Mouse (Mus musculus) liver, embryonic 14 days (tissue): ENCODE data around the gene Hormad2. TPM values are rescaled to one million over a fixed set of nuclear protein-coding genes. Genes with fewer than 3 reads are reported as not detected.

Experiments used
- polyA plus RNA-seq: library from polyadenylated mRNA; depleted of rRNA; stranded (reverse); fragments of >200 nt; gene quantifications from 2 replicates; pipeline ENCODE4 v1.2.3, GENCODE M21; 2012; rRNA removed

Gene Hormad2
- 0.36 and 0.44 TPM in 2 replicates for polyA plus RNA-seq

DNA sequence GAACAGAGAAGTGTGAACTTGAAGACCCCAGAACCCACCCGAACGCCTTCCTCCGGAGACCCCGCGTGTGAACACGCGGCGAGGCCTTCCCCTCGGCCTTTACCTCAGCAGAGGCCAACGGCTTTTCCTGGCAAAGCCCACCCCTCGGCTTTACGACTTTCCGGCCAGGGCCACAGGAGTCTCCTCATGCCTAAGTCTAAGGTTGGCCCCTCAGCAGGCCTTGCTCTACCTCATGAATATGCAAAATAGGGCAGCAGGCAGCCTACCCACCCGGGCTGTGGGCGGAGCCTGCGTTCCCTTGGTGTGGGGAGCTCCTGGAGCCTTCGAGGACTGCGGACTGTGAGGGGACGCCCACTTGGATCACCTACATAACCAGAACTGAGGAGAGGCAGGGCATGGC, at the start of gene Hormad2:
Gene Hormad2, minus strand, starts transcription at position 128 of the 400 bp plus-strand sequence.

Other genes with a start within 250 kb of the Hormad2 start
- 0.94 and 0.98 TPM in 2 replicates for gene Castor1, start 222.9 kb downstream of the Hormad2 start, polyA plus RNA-seq
- 0.59 and 0.83 TPM in 2 replicates for gene Osm, start 204.7 kb downstream of the Hormad2 start, polyA plus RNA-seq
- gene Lif, start 183.5 kb downstream of the Hormad2 start, polyA plus RNA-seq, result 0.01 and 0.02 TPM in 2 replicates
- gene Mtmr3, start 153.8 kb upstream of the Hormad2 start, polyA plus RNA-seq, result 17.1 and 21.7 TPM in 2 replicates
- not detected in 2 replicates for gene Gm11032, start 179.0 kb upstream of the Hormad2 start, polyA plus RNA-seq
- gene Ascc2, start 196.6 kb upstream of the Hormad2 start, polyA plus RNA-seq, result 9.5 and 10.3 TPM in 2 replicates